Mouse (Mus musculus): ENCODE results near the gene Sdk1. TPM values are rescaled to one million over a fixed set of nuclear protein-coding genes. Genes with fewer than 3 reads are reported as not detected.

Sdk1 gene
- total and polyA plus RNA-seq, 3 experiments, result not detected

GRCm38 (mm10) chr5:141558731-141559130 is 317.4 kb downstream of the Sdk1 start:
- no peak overlapping the region for H3K9ac ChIP-seq (ENCODE audit: control insufficient read depth, low read depth, low read length, poor library complexity, severe bottlenecking)
- no peaks in the 10 kb centered on the region for H3K79me2 ChIP-seq (ENCODE audit: control insufficient read depth, insufficient read depth, low read length, poor library complexity)
- no peaks in the 10 kb centered on the region for H3K4me1 ChIP-seq (ENCODE audit: control insufficient read depth in 1 of 2, insufficient read depth in 2 of 2, low read length in 2 of 2)
- TF ChIP-seq ZMIZ1 (IDR thresholded peaks at IDR 0.05; ENCODE audit: low read depth, low read length), result no peak
- TF ChIP-seq ZC3H11A (IDR thresholded peaks at IDR 0.05; ENCODE audit: low read depth, low read length), result no peak
- no peak for TF ChIP-seq RAD21 (IDR thresholded peaks at IDR 0.05; ENCODE audit: low read depth, low read length)
- no peaks in the 10 kb centered on the region for H3K36me3 ChIP-seq (ENCODE audit: control insufficient read depth in 1 of 2, insufficient read depth in 2 of 2, low read length in 2 of 2)
- H3K27ac ChIP-seq (ENCODE audit: control insufficient read depth, low read depth, low read length), result no peak overlapping the region
- H3K27me3 ChIP-seq (ENCODE audit: control insufficient read depth in 1 of 2, insufficient read depth in 2 of 2, low read length in 2 of 2), result no peaks in the 10 kb centered on the region; a peak in 1 of 4 replicates
- no peak for DNase-seq (ENCODE audit: low read depth, low spot score)
- H3K9me3 ChIP-seq (replicated peaks; ENCODE audit: insufficient read depth, low read length), result no peaks in the 10 kb centered on the region
- H3K4me3 ChIP-seq (ENCODE audit: control insufficient read depth in 1 of 2, insufficient read depth in 1 of 2, low read depth in 2 of 2, low read length in 2 of 2), result no peak overlapping the region

- H3K27me3 ChIP-seq (ENCODE audit: control insufficient read depth in 1 of 2, insufficient read depth in 2 of 2, low read length in 2 of 2), result no peaks in the 10 kb centered on the region; a peak in 1 of 4 replicates
- no peak overlapping the region for H3K4me3 ChIP-seq (ENCODE audit: control insufficient read depth in 1 of 2, insufficient read depth in 1 of 2, low read depth in 2 of 2, low read length in 2 of 2)
- no peak overlapping the region for H3K27ac ChIP-seq (ENCODE audit: control insufficient read depth, low read depth, low read length)
- no peak overlapping the region for H3K9ac ChIP-seq (ENCODE audit: control insufficient read depth, low read depth, low read length, poor library complexity, severe bottlenecking)
- no peaks in the 10 kb centered on the region for H3K36me3 ChIP-seq (ENCODE audit: control insufficient read depth in 1 of 2, insufficient read depth in 2 of 2, low read length in 2 of 2)
- TF ChIP-seq ZNF384 (IDR thresholded peaks at IDR 0.05; ENCODE audit: low read depth, low read length), result no peak
- no peak for TF ChIP-seq TAL1 (IDR thresholded peaks at IDR 0.05; ENCODE audit: low read length)
- no peak for TF ChIP-seq MYB (IDR thresholded peaks at IDR 0.05; ENCODE audit: low read depth, low read length)
- TF ChIP-seq CTCF (IDR thresholded peaks at IDR 0.05 in 2 of 3, conservative IDR thresholded peaks at IDR 0.05 in 1 of 3; ENCODE audit: control insufficient read depth in 1 of 3, insufficient read depth in 1 of 3, low read depth in 2 of 3, low read length in 3 of 3, poor library complexity in 1 of 3, severe bottlenecking in 1 of 3), result no peak
- no peak for TF ChIP-seq MAX (IDR thresholded peaks at IDR 0.05; ENCODE audit: low read length)
- TF ChIP-seq ZMIZ1 (IDR thresholded peaks at IDR 0.05; ENCODE audit: low read depth, low read length), result no peak
- no peak for TF ChIP-seq NRF1 (IDR thresholded peaks at IDR 0.05; ENCODE audit: insufficient read depth, low read depth, low read length, poor library complexity, severe bottlenecking)
- no peak for TF ChIP-seq JUND (IDR thresholded peaks at IDR 0.05; ENCODE audit: low read depth, low read length)
- TF ChIP-seq GABPA (IDR thresholded peaks at IDR 0.05; ENCODE audit: low read depth, low read length), result no peak
- no peak for TF ChIP-seq GATA1 (IDR thresholded peaks at IDR 0.05; ENCODE audit: low read depth, low read length)
- TF ChIP-seq RAD21 (IDR thresholded peaks at IDR 0.05; ENCODE audit: low read depth, low read length), result no peak
- no peak for TF ChIP-seq TCF12 (IDR thresholded peaks at IDR 0.05; ENCODE audit: low read depth, low read length)
- TF ChIP-seq MAZ (IDR thresholded peaks at IDR 0.05; ENCODE audit: low read depth, low read length), result no peak
- no peak for TF ChIP-seq POLR2AphosphoS2 (IDR thresholded peaks at IDR 0.05; ENCODE audit: low read length)
- TF ChIP-seq TBP (IDR thresholded peaks at IDR 0.05; ENCODE audit: low read depth, low read length), result no peak
- no peak for TF ChIP-seq MEF2A (IDR thresholded peaks at IDR 0.05; ENCODE audit: extremely low read depth, insufficient replicate concordance, low read depth, low read length, poor library complexity, severe bottlenecking)
- no peaks in the 10 kb centered on the region for H3K9me3 ChIP-seq (replicated peaks; ENCODE audit: insufficient read depth, low read length)
- no peak for DNase-seq (ENCODE audit: low read depth, low spot score)
- H3K79me2 ChIP-seq (ENCODE audit: control insufficient read depth, insufficient read depth, low read length, poor library complexity), result no peaks in the 10 kb centered on the region
- H3K4me1 ChIP-seq (ENCODE audit: control insufficient read depth in 1 of 2, insufficient read depth in 2 of 2, low read length in 2 of 2), result no peaks in the 10 kb centered on the region
Observed at GRCm38 (mm10) chr5:141560325-141560724, 319.0 kb downstream of the Sdk1 start.

Data from MEL (cell line).